Mouse (Mus musculus) midbrain, embryonic 10.5 days (tissue): Measurements from ENCODE around the gene Pdcd1lg2. TPM values are rescaled to one million over a fixed set of nuclear protein-coding genes. Genes with fewer than 3 reads are reported as not detected.

Experiments used
- DNase-seq: peaks from one replicate; pipeline ENCODE4 v3.0.0-alpha.2; 2017; ENCODE audit warnings: low spot score
- H3K27ac ChIP-seq: fragments of 300-500 bp; sonication (generic); replicated peaks from 2 replicates; pipeline ENCODE4 v1.5.1; 2016; ENCODE audit warnings: mild to moderate bottlenecking
- H3K27me3 ChIP-seq: fragments of 300-500 bp; sonication (generic); 2 replicates; pipeline ENCODE4 v1.6.1; 2016; ENCODE audit warnings: low read depth, mild to moderate bottlenecking; ENCODE audit not compliant: poor library complexity, severe bottlenecking
- H3K36me3 ChIP-seq: fragments of 300-500 bp; sonication (generic); 2 replicates; pipeline ENCODE4 v1.6.1; 2016; ENCODE audit warnings: mild to moderate bottlenecking, moderate library complexity
- H3K4me1 ChIP-seq: fragments of 300-500 bp; sonication (generic); 2 replicates; pipeline ENCODE4 v1.6.1; 2016
- H3K4me3 ChIP-seq: fragments of 300-500 bp; sonication (generic); 2 replicates; pipeline ENCODE4 v1.5.1; 2016; ENCODE audit warnings: mild to moderate bottlenecking, moderate library complexity
- H3K9me3 ChIP-seq: fragments of 300-500 bp; sonication (generic); replicated peaks from 2 replicates; pipeline ENCODE4 v1.6.1; 2016; ENCODE audit warnings: mild to moderate bottlenecking
- WGBS: fragments of 180-500 bp; shearing (Covaris S2); methylation state at CpG from one replicate; pipeline ENCODE4 v1.1.7; 2016; 5-methylcytosine and 5-hydroxymethylcytosine counted together
- polyA plus RNA-seq: library from polyadenylated mRNA; unstranded; fragments of >200 nt; fragmentation: Nextera tagmentation; extraction: Ambion mirVana; gene quantifications from 2 replicates; pipeline ENCODE4 v1.2.1, GENCODE M21; 2016

The Pdcd1lg2 gene
- polyA plus RNA-seq, 1 experiment from 2014 or later = not detected

DNA sequence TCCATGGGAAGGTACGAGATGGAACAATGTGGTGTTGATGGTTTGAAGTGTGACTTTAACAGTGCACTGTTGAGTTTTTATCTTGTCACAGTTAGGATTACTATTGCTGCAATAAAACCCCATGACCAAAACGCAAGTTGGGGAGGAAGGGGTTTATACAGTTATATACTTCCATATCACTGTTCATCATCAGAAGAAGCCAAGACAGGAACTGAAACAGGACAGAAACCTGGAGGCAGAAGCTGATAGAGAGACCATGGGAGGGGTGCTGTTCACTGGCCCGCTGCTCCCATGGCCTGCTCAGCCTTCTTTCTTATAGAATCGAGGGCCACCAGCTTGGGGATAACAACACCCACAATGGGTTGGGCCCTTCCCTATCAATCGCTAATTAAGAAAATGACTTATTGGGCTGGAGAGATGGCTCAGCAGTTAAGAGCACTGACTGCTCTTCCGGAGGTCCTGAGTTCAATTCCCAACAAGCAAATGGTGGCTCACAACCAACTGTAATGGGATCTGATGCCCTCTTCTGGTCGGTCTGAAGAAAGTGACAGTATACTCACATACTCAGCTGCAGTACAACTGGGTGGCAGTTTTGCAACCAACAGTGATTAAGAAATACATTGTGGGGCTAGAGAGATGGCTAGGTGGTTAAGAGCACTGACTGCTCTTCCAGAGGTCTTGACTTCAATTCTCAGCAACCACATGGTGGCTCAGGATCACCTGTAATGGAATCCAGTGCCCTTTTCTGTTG is 53.1 kb downstream of the Pdcd1lg2 start:
- no peak for DNase-seq
- 94% methylated on average over 7 of the region's 7 CpGs for WGBS
- Histone ChIP-seq H3K27ac (no peak overlapping the region), H3K27me3 (no peaks in the 10 kb centered on the region), H3K4me3 (no peak overlapping the region), H3K9me3 (no peaks in the 10 kb centered on the region), H3K4me1 (no peaks in the 10 kb centered on the region), H3K36me3 (no peaks in the 10 kb centered on the region)

DNA sequence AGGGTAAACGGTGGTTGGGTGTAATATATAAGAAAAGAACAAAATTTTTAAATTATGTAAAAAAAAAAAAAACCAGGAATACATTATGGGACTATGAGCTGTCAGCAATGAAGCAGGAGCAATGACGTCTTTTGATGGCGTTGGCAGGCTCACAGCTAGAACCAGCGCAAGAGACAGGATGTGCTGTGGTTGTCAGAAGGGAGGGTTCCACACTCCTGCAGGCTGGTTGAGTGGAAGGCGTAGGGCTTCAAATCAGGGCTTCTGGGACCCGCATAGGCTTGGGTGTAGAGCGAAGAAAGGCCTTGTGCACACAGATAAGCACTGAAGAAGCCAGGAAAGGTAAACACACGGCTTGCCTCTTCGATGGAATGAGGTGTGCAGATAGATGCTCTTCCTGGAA is 56.1 kb downstream of the Pdcd1lg2 start:
- Histone ChIP-seq H3K4me1 (peaks cover 5% of the 10 kb centered on the region), H3K27me3 (no peaks in the 10 kb centered on the region), H3K4me3 (no peak overlapping the region), H3K9me3 (no peaks in the 10 kb centered on the region), H3K36me3 (no peaks in the 10 kb centered on the region), H3K27ac (no peak overlapping the region)
- DNase-seq = no peak
- 92% methylated on average over 9 of the region's 9 CpGs for WGBS

DNA sequence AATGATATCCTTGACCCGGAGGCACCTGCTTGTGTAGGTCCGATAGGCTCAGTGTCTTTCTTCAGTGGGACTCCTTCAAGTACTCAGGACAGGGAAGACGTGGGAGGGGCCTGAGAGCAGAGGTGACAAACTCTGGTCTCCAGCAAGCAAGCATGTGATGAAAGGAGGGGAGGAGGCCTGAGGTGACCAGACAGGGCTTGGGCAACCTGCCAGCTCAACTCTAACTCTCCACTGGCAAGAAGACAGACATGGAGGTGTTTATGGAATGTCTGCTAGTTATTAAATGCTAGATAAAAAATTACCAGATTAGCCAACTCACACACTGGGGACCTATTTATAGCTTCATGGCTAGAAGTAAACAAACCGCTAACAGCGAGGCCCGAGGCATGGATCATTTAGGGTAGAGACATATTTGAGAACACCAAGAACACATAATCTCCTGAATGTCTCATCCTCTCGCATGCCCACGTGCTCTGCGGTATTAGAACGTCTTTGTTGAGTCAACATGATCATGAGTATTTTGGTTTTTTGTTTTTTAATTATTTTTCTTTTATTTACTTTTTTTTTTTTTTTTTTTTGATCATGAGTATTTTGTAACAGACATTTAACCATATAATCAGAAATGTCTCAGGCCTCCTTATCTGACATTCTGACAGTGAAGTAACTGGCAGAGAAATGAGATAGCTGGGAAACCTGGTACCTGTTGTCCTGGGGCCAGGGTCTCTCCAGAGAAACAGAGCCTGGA is 58.4 kb downstream of the Pdcd1lg2 start:
- no peak for DNase-seq
- Histone ChIP-seq H3K27me3 (no peaks in the 10 kb centered on the region), H3K4me1 (peaks cover 5% of the 10 kb centered on the region), H3K27ac (no peak overlapping the region), H3K9me3 (no peaks in the 10 kb centered on the region), H3K36me3 (no peaks in the 10 kb centered on the region), H3K4me3 (no peak overlapping the region)
- WGBS = 90% methylated on average over 10 of the region's 10 CpGs

DNA sequence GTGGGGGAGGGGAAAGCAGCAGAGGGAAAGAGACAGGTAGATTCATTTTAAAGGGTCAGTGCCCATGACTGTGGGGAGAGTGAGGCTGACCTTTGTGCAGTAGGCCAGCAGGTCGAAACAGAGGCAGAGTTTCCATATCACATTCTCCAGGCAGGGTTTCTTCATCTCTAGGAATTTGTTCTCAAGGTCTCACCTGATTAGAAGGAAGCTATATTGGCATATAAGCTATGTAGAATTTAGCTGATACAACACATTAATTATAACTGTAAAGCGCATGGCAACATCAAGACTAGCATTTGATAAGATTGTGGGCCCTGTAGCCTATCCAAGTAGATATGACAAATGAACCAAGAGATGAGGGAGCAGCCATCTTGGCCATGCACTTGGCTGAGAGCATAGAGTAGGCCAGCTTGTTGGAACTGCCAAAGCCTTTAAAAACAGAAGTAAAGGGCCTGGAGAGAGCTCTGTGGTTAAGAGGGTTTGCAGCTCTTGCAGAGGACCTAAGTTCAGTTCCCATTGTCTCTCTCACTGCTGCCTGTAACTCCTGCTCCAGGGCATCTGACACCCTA is 59.1 kb downstream of the Pdcd1lg2 start:
- no peaks in the 10 kb centered on the region for H3K9me3 ChIP-seq
- H3K4me3 ChIP-seq = no peak overlapping the region
- no peak for DNase-seq
- H3K27me3 ChIP-seq = no peaks in the 10 kb centered on the region
- H3K36me3 ChIP-seq = no peaks in the 10 kb centered on the region
- WGBS = 87% methylated on average over 2 of the region's 2 CpGs
- H3K4me1 ChIP-seq = peaks cover 5% of the 10 kb centered on the region
- H3K27ac ChIP-seq = no peak overlapping the region

DNA sequence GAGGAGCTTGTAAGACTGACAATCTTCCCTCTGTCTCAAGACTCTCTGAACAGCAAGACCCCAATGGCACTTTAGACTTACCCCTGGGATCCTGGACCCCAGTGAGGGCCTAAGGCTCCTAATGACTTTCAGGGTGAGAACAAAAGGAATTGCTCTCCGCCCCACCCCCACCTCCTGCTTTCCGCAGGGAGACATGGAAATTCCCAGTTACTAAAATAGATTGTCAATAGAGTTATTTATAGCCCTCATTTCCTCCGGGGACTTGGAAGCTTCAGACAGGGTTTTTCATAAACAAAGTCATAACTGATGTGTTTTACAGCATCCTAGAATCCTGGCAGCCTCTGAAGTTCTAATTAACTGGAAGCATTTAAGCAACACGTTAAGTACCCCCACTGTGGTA is 59.9 kb downstream of the Pdcd1lg2 start:
- Histone ChIP-seq H3K36me3 (no peaks in the 10 kb centered on the region), H3K9me3 (no peaks in the 10 kb centered on the region), H3K27me3 (no peaks in the 10 kb centered on the region), H3K4me3 (no peak overlapping the region), H3K4me1 (peaks cover 5% of the 10 kb centered on the region), H3K27ac (no peak overlapping the region; the same call in 1 of the 2 replicates)
- 40% methylated on average over 4 of the region's 4 CpGs for WGBS
- no peak for DNase-seq

DNA sequence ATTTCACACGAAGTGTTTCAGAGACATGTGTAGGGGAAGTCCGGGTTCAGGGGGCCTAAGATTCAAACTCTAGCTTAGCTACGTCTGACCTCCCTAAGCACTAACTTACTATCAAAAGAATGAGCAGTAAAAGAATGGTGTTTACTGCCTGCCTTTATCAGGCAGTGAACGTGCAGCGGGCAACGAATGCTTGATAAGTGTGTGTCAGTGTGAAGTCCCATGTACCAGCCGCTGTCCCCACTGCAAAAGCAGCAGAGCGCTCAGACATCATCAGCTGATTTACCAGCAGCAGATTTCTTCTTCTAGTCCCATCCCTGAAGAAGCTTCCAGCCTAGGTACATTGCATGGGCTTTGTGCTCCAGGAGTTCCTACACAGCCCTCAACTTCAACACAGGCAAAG is 61.7 kb downstream of the Pdcd1lg2 start:
- Histone ChIP-seq H3K27me3 (no peaks in the 10 kb centered on the region), H3K4me3 (no peak overlapping the region), H3K9me3 (no peaks in the 10 kb centered on the region), H3K36me3 (no peaks in the 10 kb centered on the region), H3K27ac (no peak overlapping the region), H3K4me1 (peaks cover 5% of the 10 kb centered on the region)
- DNase-seq = no peak
- WGBS = 90% methylated on average over 8 of the region's 8 CpGs

DNA sequence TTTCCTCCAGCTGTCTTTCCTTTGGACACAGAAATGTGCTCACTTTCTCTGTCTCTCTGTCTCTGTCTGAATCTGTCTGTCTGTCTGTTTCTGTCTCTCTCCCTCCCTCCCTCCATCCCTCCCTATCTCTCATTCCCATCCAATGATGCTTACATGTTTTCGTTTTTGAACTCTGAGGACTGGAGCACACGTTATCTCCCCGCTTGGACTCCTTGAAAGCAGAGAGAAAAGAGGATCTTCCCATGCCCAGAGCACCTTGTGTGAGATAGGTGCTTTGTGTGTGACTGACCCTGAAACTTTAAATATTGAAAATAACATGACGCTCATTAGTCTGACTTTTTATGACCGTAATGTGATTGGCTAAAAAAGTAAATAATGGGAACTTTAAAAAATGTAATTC is 62.2 kb downstream of the Pdcd1lg2 start:
- peaks cover 5% of the 10 kb centered on the region for H3K4me1 ChIP-seq
- no peaks in the 10 kb centered on the region for H3K27me3 ChIP-seq
- H3K27ac ChIP-seq = no peak overlapping the region
- no peak for DNase-seq
- no peaks in the 10 kb centered on the region for H3K9me3 ChIP-seq
- no peaks in the 10 kb centered on the region for H3K36me3 ChIP-seq
- WGBS = 91% methylated on average over 5 of the region's 5 CpGs
- no peak overlapping the region for H3K4me3 ChIP-seq

DNA sequence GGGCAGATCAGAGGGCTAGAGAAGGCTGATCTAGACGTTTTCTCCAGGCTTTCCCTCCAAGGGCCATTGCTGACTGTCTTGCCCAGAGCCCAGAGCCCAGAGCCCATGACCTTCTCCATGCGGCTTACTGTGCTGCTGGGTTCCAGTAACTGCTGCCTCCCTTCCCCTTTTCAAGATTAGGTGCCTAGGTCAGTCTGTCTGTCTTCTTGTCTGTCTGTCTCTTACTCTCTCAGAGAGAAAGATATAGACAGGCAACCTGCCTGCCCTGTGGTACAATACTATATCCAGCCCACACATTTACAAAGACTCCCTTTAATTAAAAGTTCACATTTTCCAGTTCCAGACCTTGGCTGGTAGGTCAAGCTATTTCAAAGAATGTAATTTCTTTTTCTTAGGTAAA is 64.1 kb downstream of the Pdcd1lg2 start:
- Histone ChIP-seq H3K4me3 (no peak overlapping the region), H3K36me3 (no peaks in the 10 kb centered on the region), H3K4me1 (peaks cover 5% of the 10 kb centered on the region), H3K9me3 (no peaks in the 10 kb centered on the region), H3K27ac (no peak overlapping the region), H3K27me3 (no peaks in the 10 kb centered on the region)
- WGBS = 68% methylated on average over 2 of the region's 2 CpGs
- no peak for DNase-seq

DNA sequence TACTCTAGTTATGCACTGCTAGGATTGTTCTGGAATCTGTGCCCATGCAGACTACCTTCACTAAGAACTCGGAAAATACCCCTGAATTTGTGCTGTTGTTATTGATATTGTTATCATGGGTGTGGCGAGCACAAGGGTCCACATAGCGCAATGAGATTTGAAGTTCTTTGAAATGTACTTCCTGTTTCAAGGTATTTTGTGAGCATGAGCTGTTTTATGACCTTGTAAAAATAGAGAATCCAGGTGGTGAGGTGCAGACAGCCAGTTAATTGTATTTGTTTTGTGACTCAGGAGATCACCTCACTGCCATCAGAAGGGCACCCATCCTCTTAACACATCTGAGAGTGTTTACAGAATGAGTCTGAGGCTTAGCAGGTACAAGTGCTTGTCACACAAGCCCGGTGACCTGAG is 64.5 kb downstream of the Pdcd1lg2 start:
- no peaks in the 10 kb centered on the region for H3K36me3 ChIP-seq
- no peak for DNase-seq
- WGBS = 85% methylated on average over 4 of the region's 4 CpGs
- no peak overlapping the region for H3K27ac ChIP-seq
- peaks cover 5% of the 10 kb centered on the region for H3K4me1 ChIP-seq
- H3K9me3 ChIP-seq = no peaks in the 10 kb centered on the region
- no peaks in the 10 kb centered on the region for H3K27me3 ChIP-seq
- H3K4me3 ChIP-seq = no peak overlapping the region

DNA sequence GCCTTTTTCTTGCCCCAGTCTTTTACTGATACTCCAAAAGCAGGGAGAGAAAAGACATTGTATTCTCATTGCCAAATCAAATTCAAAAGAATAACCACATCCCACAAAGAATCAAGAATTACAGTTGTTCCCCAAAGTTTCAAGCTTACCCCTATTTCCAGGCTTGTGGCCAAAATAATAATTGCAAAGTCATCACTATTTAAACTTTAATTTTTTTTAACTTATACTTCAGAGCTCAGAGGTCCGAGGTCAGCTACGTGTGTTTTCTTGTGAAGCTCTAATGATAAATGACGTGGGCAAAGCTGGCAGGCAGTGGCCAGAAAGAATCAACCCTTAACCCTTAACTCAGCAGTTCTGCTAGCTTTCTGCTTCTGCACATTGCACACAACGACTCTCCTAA is 67.9 kb downstream of the Pdcd1lg2 start:
- Histone ChIP-seq H3K27ac (no peak overlapping the region), H3K36me3 (no peaks in the 10 kb centered on the region), H3K9me3 (no peaks in the 10 kb centered on the region), H3K4me1 (peaks cover 5% of the 10 kb centered on the region), H3K4me3 (no peak overlapping the region), H3K27me3 (no peaks in the 10 kb centered on the region)
- 67% methylated on average over 4 of the region's 4 CpGs for WGBS
- DNase-seq = no peak

DNA sequence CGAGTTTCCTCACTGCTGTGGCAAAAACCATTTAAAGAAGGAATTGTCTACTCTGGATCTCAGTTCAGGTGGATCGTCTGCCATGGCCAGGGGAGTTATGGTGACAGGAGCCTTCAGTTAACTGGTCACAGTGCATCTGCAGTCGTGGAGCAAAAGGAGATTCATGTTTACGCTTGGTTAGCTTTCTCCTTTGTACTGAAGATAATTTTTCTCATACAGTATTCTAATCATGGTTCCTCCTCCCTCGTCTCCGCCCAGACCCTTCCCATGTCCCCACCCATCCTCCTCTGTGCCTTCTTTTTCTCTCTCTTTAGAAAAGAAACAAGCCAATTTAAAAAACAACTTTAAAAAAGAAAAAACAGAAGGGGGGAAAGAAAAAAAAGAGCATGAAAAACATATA is 70.9 kb downstream of the Pdcd1lg2 start:
- H3K27ac ChIP-seq = no peak overlapping the region
- H3K36me3 ChIP-seq = no peaks in the 10 kb centered on the region
- DNase-seq = no peak
- 82% methylated on average over 6 of the region's 6 CpGs for WGBS
- no peak overlapping the region for H3K4me3 ChIP-seq
- peaks cover 5% of the 10 kb centered on the region for H3K4me1 ChIP-seq
- H3K9me3 ChIP-seq = no peaks in the 10 kb centered on the region
- no peaks in the 10 kb centered on the region for H3K27me3 ChIP-seq

DNA sequence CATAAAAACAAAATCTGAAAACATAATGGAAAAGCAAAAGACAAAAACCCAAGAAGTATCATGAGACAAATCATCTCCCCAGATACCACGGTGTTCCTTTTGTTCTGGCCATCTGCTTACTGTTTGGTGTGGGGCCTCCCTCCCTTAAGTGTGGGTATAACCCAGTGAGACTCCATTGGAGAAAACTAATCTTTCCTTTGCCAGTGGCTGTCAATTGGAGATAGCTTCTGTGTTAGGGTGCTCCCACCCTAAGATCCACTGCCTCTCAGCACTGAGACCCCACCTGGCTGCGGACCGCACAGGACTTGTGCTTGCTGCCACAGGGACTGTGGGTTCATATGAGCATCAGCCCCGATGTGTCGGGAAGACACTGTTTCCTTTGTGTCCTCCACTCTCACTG is 71.4 kb downstream of the Pdcd1lg2 start:
- no peaks in the 10 kb centered on the region for H3K27me3 ChIP-seq
- WGBS = 82% methylated on average over 5 of the region's 5 CpGs

DNA sequence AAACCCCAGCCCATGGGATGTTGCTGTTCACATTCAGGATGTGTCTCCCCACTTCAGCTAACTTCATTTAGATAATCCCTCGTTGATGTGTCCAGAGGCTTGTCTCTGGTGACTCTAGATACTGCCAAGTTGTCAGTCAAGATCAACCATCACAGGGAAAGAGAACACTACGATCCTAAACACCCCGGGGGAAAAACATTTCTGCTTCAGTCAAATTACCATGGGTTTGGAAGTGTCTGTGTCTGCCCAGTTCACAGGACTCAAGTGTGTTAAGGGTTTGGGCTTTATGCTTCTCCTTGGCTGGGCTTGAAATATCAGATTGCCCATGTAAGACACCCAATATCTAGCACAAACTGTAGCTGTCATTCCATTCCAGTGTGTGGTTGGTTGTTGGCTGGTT is 71.9 kb downstream of the Pdcd1lg2 start:
- H3K4me1 ChIP-seq = peaks cover 5% of the 10 kb centered on the region
- H3K4me3 ChIP-seq = no peak overlapping the region
- H3K36me3 ChIP-seq = no peaks in the 10 kb centered on the region
- DNase-seq = no peak
- no peaks in the 10 kb centered on the region for H3K27me3 ChIP-seq
- WGBS = 76% methylated on average over 3 of the region's 3 CpGs
- H3K9me3 ChIP-seq = no peaks in the 10 kb centered on the region
- peak overlapping the region; percentile 53; the same call in 1 of the 2 replicates for H3K27ac ChIP-seq

More for the DNA sequence above, 71.4 kb downstream of the Pdcd1lg2 start:
- Histone ChIP-seq H3K4me1 (peaks cover 5% of the 10 kb centered on the region), H3K27ac (peak overlapping the region; percentile 53; the same call in 1 of the 2 replicates), H3K9me3 (no peaks in the 10 kb centered on the region), H3K4me3 (no peak overlapping the region), H3K36me3 (no peaks in the 10 kb centered on the region)
- no peak for DNase-seq
